27 mouse cellular contexts compared by ENCODE assay signal in genomic region chr9:109125043-109125442, GRCm38 (mm10). TPM values are rescaled to one million over a fixed set of nuclear protein-coding genes. Genes with fewer than 3 reads are reported as not detected.
DNase-seq lines count a peak whose midpoint lies in the region; ATAC-seq and TF ChIP-seq lines count a peak whose summit lies in the region.
"Had no signal": no experiment of that assay in that cellular context is flagged by ENCODE, and none has a peak within 500 bp of the region (broad histone marks: within the 10 kb centered on the region; RNA-seq: fewer than 3 reads in every experiment).

No protein-coding gene starts in this region.

- no peak overlapping the region for H3K27ac ChIP-seq in intestine, embryonic 14.5 days (ENCODE audit: low read depth)
- H3K27ac ChIP-seq in intestine, embryonic 15.5 days, result no peak overlapping the region
- no peak overlapping the region for H3K27ac ChIP-seq in liver, adult 2 months (replicated peaks; ENCODE audit: insufficient read depth, low read depth, low read length)
- H3K27ac ChIP-seq in liver, embryonic 11.5 days (ENCODE audit: low read depth, low read length), result no peak overlapping the region
- H3K27ac ChIP-seq in liver, postnatal 0 days (ENCODE audit: low read depth), result peak overlapping the region; percentile 34; the same call in 1 of the 2 replicates

- no peak for TF ChIP-seq EP300 in liver, postnatal 0 days (IDR thresholded peaks at IDR 0.05; ENCODE audit: low read depth)

- no peak for TF ChIP-seq POLR2A in liver, adult 2 months (IDR thresholded peaks at IDR 0.05; ENCODE audit: extremely low read depth, insufficient read depth, low read length)

- 65% methylated on average over 2 of the region's 2 CpGs for WGBS in intestine, embryonic 14.5 days
- 62% methylated on average over 2 of the region's 2 CpGs for WGBS in intestine, embryonic 15.5 days
- whole genome bisulfite sequencing in liver, adult 2 months, result 9% methylated on average over 2 of the region's 2 CpGs
- 68% methylated on average over 2 of the region's 2 CpGs for WGBS in liver, embryonic 11.5 days
- 54% methylated on average over 2 of the region's 2 CpGs for WGBS in liver, postnatal 0 days (ENCODE audit: insufficient replicate concordance)

- H3K79me2 ChIP-seq in liver, adult 2 months (ENCODE audit: control insufficient read depth, insufficient read depth, low read length), result no peaks in the 10 kb centered on the region

- H3K9ac ChIP-seq in intestine, embryonic 14.5 days (ENCODE audit: low read length), result no peak overlapping the region
- no peak overlapping the region for H3K9ac ChIP-seq in intestine, embryonic 15.5 days
- no peak overlapping the region for H3K9ac ChIP-seq in liver, adult 2 months (ENCODE audit: low read depth, low read length)
- H3K9ac ChIP-seq in liver, embryonic 11.5 days (ENCODE audit: low read depth, low read length), result no peak overlapping the region
- H3K9ac ChIP-seq in liver, postnatal 0 days (replicated peaks), result no peak overlapping the region

- H3K27me3 ChIP-seq in intestine, embryonic 14.5 days (replicated peaks; ENCODE audit: control insufficient read depth, insufficient read depth, low read length), result no peaks in the 10 kb centered on the region
- H3K27me3 ChIP-seq in intestine, embryonic 15.5 days (replicated peaks), result no peaks in the 10 kb centered on the region
- H3K27me3 ChIP-seq in liver, adult 2 months (ENCODE audit: control insufficient read depth, insufficient read depth, low read length), result no peaks in the 10 kb centered on the region
- H3K27me3 ChIP-seq in liver, embryonic 11.5 days (replicated peaks; ENCODE audit: control insufficient read depth, insufficient read depth, low read length), result no peaks in the 10 kb centered on the region
- H3K27me3 ChIP-seq in liver, postnatal 0 days (ENCODE audit: insufficient read depth, low read length), result no peaks in the 10 kb centered on the region

- no peaks in the 10 kb centered on the region for H3K4me1 ChIP-seq in intestine, embryonic 14.5 days (replicated peaks; ENCODE audit: control insufficient read depth, insufficient read depth, low read length)
- no peaks in the 10 kb centered on the region for H3K4me1 ChIP-seq in intestine, embryonic 15.5 days (replicated peaks)
- peaks cover 1% of the 10 kb centered on the region; the same call in 1 of the 2 replicates for H3K4me1 ChIP-seq in liver, adult 2 months (ENCODE audit: control insufficient read depth, insufficient read depth, low read length)
- H3K4me1 ChIP-seq in liver, embryonic 11.5 days (replicated peaks; ENCODE audit: control insufficient read depth, insufficient read depth, low read length), result no peaks in the 10 kb centered on the region
- 0 out of 2 replicates have a peak, but pooled peaks cover 3% of the 10 kb centered on the region for H3K4me1 ChIP-seq in liver, postnatal 0 days (ENCODE audit: insufficient read depth)

- DNase-seq in intestine, embryonic 14.5 days (ENCODE audit: low spot score), result peak; percentile 13
- peak; percentile 60 for DNase-seq in liver, adult 2 months (ENCODE audit: extremely low read depth, low read depth, low spot score)
- DNase-seq in liver, embryonic 11.5 days (ENCODE audit: low spot score), result no peak
- no peak for DNase-seq in liver, postnatal 0 days
- DNase-seq in liver, result no peak
- DNase-seq: adrenal gland, adult 2 months; adrenal gland, adult 8-10 months; adrenal gland, postnatal 10 days; adrenal gland, postnatal 25 days; adrenal gland, postnatal 36 days; B cell, adult 2 months; cerebellum, adult 11 months; cerebellum, adult 11-12 months; cerebellum, adult 18-20 months had no signal

- H3K4me2 ChIP-seq in intestine, embryonic 14.5 days (ENCODE audit: low read length), result no peak overlapping the region
- H3K4me2 ChIP-seq in intestine, embryonic 15.5 days (replicated peaks), result no peak overlapping the region
- H3K4me2 ChIP-seq in liver, embryonic 11.5 days, result no peak overlapping the region
- no peak overlapping the region for H3K4me2 ChIP-seq in liver, postnatal 0 days (ENCODE audit: low read depth, low read length)

- no peak for ATAC-seq in intestine, embryonic 14.5 days (replicated peaks; ENCODE audit: low FRiP score, low TSS enrichment, low read depth)
- no peak for ATAC-seq in intestine, embryonic 15.5 days
- ATAC-seq in liver, embryonic 11.5 days (replicated peaks; ENCODE audit: low FRiP score), result no peak
- peak; percentile 66 for ATAC-seq in liver, postnatal 0 days
- ATAC-seq: activated CD4-positive, CD25-positive, alpha-beta regulatory T cell, adult 4 months; CD4-positive, CD25-positive, alpha-beta regulatory T cell, adult 4 months; Patski had no signal

- TF ChIP-seq CTCF in liver, adult 2 months (IDR thresholded peaks at IDR 0.05; ENCODE audit: low read depth, low read length), result no peak
- no peak for TF ChIP-seq CTCF in liver, postnatal 0 days (IDR thresholded peaks at IDR 0.05; ENCODE audit: low read depth)

- H3K36me3 ChIP-seq in intestine, embryonic 14.5 days (ENCODE audit: control insufficient read depth, insufficient read depth, low read length), result no peaks in the 10 kb centered on the region
- no peaks in the 10 kb centered on the region for H3K36me3 ChIP-seq in intestine, embryonic 15.5 days
- no peaks in the 10 kb centered on the region for H3K36me3 ChIP-seq in liver, adult 2 months (ENCODE audit: control insufficient read depth, insufficient read depth, low read length)
- no peaks in the 10 kb centered on the region for H3K36me3 ChIP-seq in liver, embryonic 11.5 days (ENCODE audit: control insufficient read depth, insufficient read depth, low read length)
- H3K36me3 ChIP-seq in liver, postnatal 0 days (replicated peaks; ENCODE audit: insufficient read depth, low read length), result no peaks in the 10 kb centered on the region
- H3K36me3 ChIP-seq: G1E had no signal

- H3K9me3 ChIP-seq in intestine, embryonic 14.5 days (ENCODE audit: control insufficient read depth, low read length), result no peaks in the 10 kb centered on the region
- no peaks in the 10 kb centered on the region for H3K9me3 ChIP-seq in intestine, embryonic 15.5 days
- no peaks in the 10 kb centered on the region for H3K9me3 ChIP-seq in liver, embryonic 11.5 days (ENCODE audit: control insufficient read depth, low read length)
- H3K9me3 ChIP-seq in liver, postnatal 0 days (ENCODE audit: low read length), result no peaks in the 10 kb centered on the region
- H3K9me3 ChIP-seq: G1E had no signal

- no peak overlapping the region for H3K4me3 ChIP-seq in intestine, embryonic 14.5 days (ENCODE audit: low read depth, low read length)
- H3K4me3 ChIP-seq in intestine, embryonic 15.5 days (replicated peaks), result no peak overlapping the region
- no peak overlapping the region for H3K4me3 ChIP-seq in liver, adult 2 months (ENCODE audit: insufficient read depth, low read depth, low read length)
- no peak overlapping the region for H3K4me3 ChIP-seq in liver, embryonic 11.5 days (ENCODE audit: low read depth, low read length)
- H3K4me3 ChIP-seq in liver, postnatal 0 days (ENCODE audit: low read depth, low read length), result no peak overlapping the region

RNA-seq across cellular contexts. Expression of gene Plxnb1, which starts 29.9 kb away (rescaled TPM):
- 10.8 and 11.7 TPM in 2 replicates for polyA plus RNA-seq in intestine, embryonic 14.5 days (2014; fragmentation: Nextera tagmentation; extraction: Ambion mirVana)
- polyA plus RNA-seq in intestine, embryonic 15.5 days (2015; fragmentation: Nextera tagmentation; extraction: Ambion mirVana), result 7.1 TPM in 2 replicates
- total RNA-seq in liver, adult 2 months (2014; rRNA removed), result 10.9 and 17.9 TPM in 2 replicates
- polyA plus RNA-seq in liver, adult 2 months (2012; rRNA removed), result 15.4 and 26.5 TPM in 2 replicates
- 5.8 and 7.4 TPM in 2 replicates for polyA plus RNA-seq in liver, embryonic 11.5 days (2014; fragmentation: Nextera tagmentation; extraction: Ambion mirVana)
- 1.9 and 2.2 TPM in 2 replicates for polyA plus RNA-seq in liver, postnatal 0 days (2015; fragmentation: Nextera tagmentation; extraction: Ambion mirVana)
- total RNA-seq: MEL had no signal
- polyA plus RNA-seq: G1E had no signal

RNA-seq across cellular contexts. Expression of gene Fbxw21, which starts 36.8 kb away (rescaled TPM):
- not detected in 2 replicates for polyA plus RNA-seq in intestine, embryonic 14.5 days (2014; fragmentation: Nextera tagmentation; extraction: Ambion mirVana)
- not detected in 2 replicates for polyA plus RNA-seq in intestine, embryonic 15.5 days (2015; fragmentation: Nextera tagmentation; extraction: Ambion mirVana)
- total RNA-seq in liver, adult 2 months (2014; rRNA removed), result not detected in 2 replicates
- not detected in 2 replicates for polyA plus RNA-seq in liver, adult 2 months (2012; rRNA removed)
- polyA plus RNA-seq in liver, embryonic 11.5 days (2014; fragmentation: Nextera tagmentation; extraction: Ambion mirVana), result 0.08 TPM in 1 of 2 replicates, not detected in the other
- polyA plus RNA-seq in liver, postnatal 0 days (2015; fragmentation: Nextera tagmentation; extraction: Ambion mirVana), result not detected in 2 replicates
- total RNA-seq: adrenal gland, adult 18-20 months; adrenal gland, adult 2 months; adrenal gland, adult 8-10 months; adrenal gland, postnatal 10 days; adrenal gland, postnatal 14 days; adrenal gland, postnatal 25 days; adrenal gland, postnatal 36 days; adrenal gland, postnatal 4 days; CH12.LX; ES-E14; MEL had no signal
- polyA plus RNA-seq: activated CD4-positive, CD25-positive, alpha-beta regulatory T cell, adult 4 months; adrenal gland, adult 2 months; brain, embryonic 14.5 days; C2C12; CD4-positive, CD25-positive, alpha-beta regulatory T cell, adult 4 months; G1E; Patski had no signal

RNA-seq across cellular contexts. Expression of gene Tma7, which starts 42.7 kb away (rescaled TPM):
- 682 and 702 TPM in 2 replicates for polyA plus RNA-seq in intestine, embryonic 14.5 days (2014; fragmentation: Nextera tagmentation; extraction: Ambion mirVana)
- polyA plus RNA-seq in intestine, embryonic 15.5 days (2015; fragmentation: Nextera tagmentation; extraction: Ambion mirVana), result 619 and 707 TPM in 2 replicates
- 53.4 and 54.7 TPM in 2 replicates for total RNA-seq in liver, adult 2 months (2014; rRNA removed)
- 23.3 and 24.4 TPM in 2 replicates for polyA plus RNA-seq in liver, adult 2 months (2012; rRNA removed)
- 716 and 742 TPM in 2 replicates for polyA plus RNA-seq in liver, embryonic 11.5 days (2014; fragmentation: Nextera tagmentation; extraction: Ambion mirVana)
- 283 and 284 TPM in 2 replicates for polyA plus RNA-seq in liver, postnatal 0 days (2015; fragmentation: Nextera tagmentation; extraction: Ambion mirVana)

RNA-seq across cellular contexts. Expression of gene Ccdc51, which starts 42.8 kb away (rescaled TPM):
- polyA plus RNA-seq in intestine, embryonic 14.5 days (2014; fragmentation: Nextera tagmentation; extraction: Ambion mirVana), result 12.9 and 14.5 TPM in 2 replicates
- polyA plus RNA-seq in intestine, embryonic 15.5 days (2015; fragmentation: Nextera tagmentation; extraction: Ambion mirVana), result 16.1 and 17.2 TPM in 2 replicates
- 7.5 and 8.6 TPM in 2 replicates for total RNA-seq in liver, adult 2 months (2014; rRNA removed)
- 7.2 and 8.2 TPM in 2 replicates for polyA plus RNA-seq in liver, adult 2 months (2012; rRNA removed)
- 21.9 TPM in 2 replicates for polyA plus RNA-seq in liver, embryonic 11.5 days (2014; fragmentation: Nextera tagmentation; extraction: Ambion mirVana)
- 8.9 and 9.1 TPM in 2 replicates for polyA plus RNA-seq in liver, postnatal 0 days (2015; fragmentation: Nextera tagmentation; extraction: Ambion mirVana)

RNA-seq across cellular contexts. Expression of gene Atrip, which starts 51.1 kb away (rescaled TPM):
- 27.7 and 28.2 TPM in 2 replicates for polyA plus RNA-seq in intestine, embryonic 14.5 days (2014; fragmentation: Nextera tagmentation; extraction: Ambion mirVana)
- 21.3 and 22.4 TPM in 2 replicates for polyA plus RNA-seq in intestine, embryonic 15.5 days (2015; fragmentation: Nextera tagmentation; extraction: Ambion mirVana)
- total RNA-seq in liver, adult 2 months (2014; rRNA removed), result 5.1 and 5.4 TPM in 2 replicates
- polyA plus RNA-seq in liver, adult 2 months (2012; rRNA removed), result 9.2 and 10.3 TPM in 2 replicates
- polyA plus RNA-seq in liver, embryonic 11.5 days (2014; fragmentation: Nextera tagmentation; extraction: Ambion mirVana), result 24.3 and 28.9 TPM in 2 replicates
- 6.1 and 6.7 TPM in 2 replicates for polyA plus RNA-seq in liver, postnatal 0 days (2015; fragmentation: Nextera tagmentation; extraction: Ambion mirVana)

Comparison
In these comparisons a context has a peak if more than half of its experiments do, and no peak if none do; other contexts are left out.
1. DNase-seq: peak in intestine, embryonic 14.5 days (single experiment) and liver, adult 2 months (single experiment); none in liver, embryonic 11.5 days (single experiment), liver, postnatal 0 days (single experiment) and liver (single experiment).
2. RNA of gene Tma7, which starts 42.7 kb away (polyA plus RNA-seq): 716 to 742 TPM in liver, embryonic 11.5 days, 619 to 707 TPM in intestine, embryonic 15.5 days, 682 to 702 TPM in intestine, embryonic 14.5 days and 283 to 284 TPM in liver, postnatal 0 days; 23.3 to 24.4 TPM in liver, adult 2 months; every median in the first group is over 10 times any median in the second.